In the genomic region with DNA sequence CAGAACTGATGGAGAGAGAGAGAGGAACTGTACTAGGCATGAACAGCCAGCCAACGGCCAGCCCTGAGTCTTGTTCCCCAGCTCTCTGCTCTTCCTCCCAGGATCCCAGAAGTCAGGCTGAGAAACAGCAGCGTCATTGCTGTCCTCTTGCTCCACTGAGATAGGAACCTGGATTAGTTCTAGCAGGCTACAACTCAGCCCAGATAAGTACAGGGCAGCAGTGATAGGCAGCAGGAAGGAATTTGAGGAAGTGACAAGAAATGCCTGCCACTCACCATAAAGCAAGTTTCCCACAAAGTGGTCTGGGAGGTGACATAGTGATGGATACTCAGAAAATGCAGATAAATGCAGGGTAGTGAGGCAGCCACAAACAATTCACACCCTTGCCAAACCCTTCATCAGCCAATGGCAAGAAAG, we compare ENCODE assay signal across 15 mouse cellular contexts. TPM values are rescaled to one million over a fixed set of nuclear protein-coding genes. Genes with fewer than 3 reads are reported as not detected.
DNase-seq lines count a peak whose midpoint lies in the region; ATAC-seq and TF ChIP-seq lines count a peak whose summit lies in the region.
"Had no signal": no experiment of that assay in that cellular context is flagged by ENCODE, and none has a peak within 500 bp of the region (broad histone marks: within the 10 kb centered on the region; RNA-seq: fewer than 3 reads in every experiment).

No protein-coding gene starts in this region.

- peaks cover 28% of the 10 kb centered on the region for H3K4me1 ChIP-seq in lung, embryonic 15.5 days
- H3K4me1 ChIP-seq in lung, adult 2 months (ENCODE audit: control insufficient read depth, insufficient read depth, low read length): peaks cover 14% of the 10 kb centered on the region
- peaks cover 56% of the 10 kb centered on the region for H3K4me1 ChIP-seq in heart, embryonic 16.5 days (ENCODE audit: control insufficient read depth, insufficient read depth, low read length)
- H3K4me1 ChIP-seq in liver, embryonic 14.5 days (replicated peaks; ENCODE audit: control insufficient read depth in 2 of 2, insufficient read depth in 2 of 2, low read length in 1 of 2): peaks cover 0 to 27% of the 10 kb centered on the region in 2 experiments; a peak in 3 of 4 replicates
- H3K4me1 ChIP-seq in stomach, embryonic 16.5 days (ENCODE audit: control insufficient read depth, insufficient read depth, low read length): peaks cover 16% of the 10 kb centered on the region
- H3K4me1 ChIP-seq in hindbrain, embryonic 13.5 days (replicated peaks): peaks cover 49% of the 10 kb centered on the region

- H3K27ac ChIP-seq in lung, embryonic 15.5 days: peak overlapping the region; percentile 61
- H3K27ac ChIP-seq in heart, embryonic 16.5 days (ENCODE audit: low read length): peak overlapping the region; percentile 55
- H3K27ac ChIP-seq in liver, embryonic 14.5 days: no peak overlapping the region
- H3K27ac ChIP-seq in stomach, embryonic 16.5 days (ENCODE audit: low read length): peak overlapping the region; percentile 0; the same call in 1 of the 2 replicates
- H3K27ac ChIP-seq in hindbrain, embryonic 13.5 days: no peak overlapping the region
- H3K27ac ChIP-seq: hindbrain, embryonic 10.5 days; limb, embryonic 10.5 days; midbrain, embryonic 12.5 days had no signal

- ATAC-seq in lung, embryonic 15.5 days (ENCODE audit: borderline replicate concordance, extremely low read depth, low FRiP score, low TSS enrichment): no peak
- ATAC-seq in heart, embryonic 16.5 days (replicated peaks; ENCODE audit: extremely low read depth, insufficient read depth, low FRiP score): peak; percentile 39
- peak; percentile 64 for ATAC-seq in liver, embryonic 14.5 days (ENCODE audit: insufficient read depth)
- ATAC-seq in stomach, embryonic 16.5 days (ENCODE audit: insufficient read depth, low FRiP score): no peak
- ATAC-seq in hindbrain, embryonic 13.5 days (ENCODE audit: low FRiP score): no peak
- ATAC-seq: intestine, postnatal 0 days had no signal

- no peaks in the 10 kb centered on the region for H3K9me3 ChIP-seq in lung, embryonic 15.5 days
- no peaks in the 10 kb centered on the region for H3K9me3 ChIP-seq in heart, embryonic 16.5 days (replicated peaks; ENCODE audit: control insufficient read depth, low read length)
- H3K9me3 ChIP-seq in liver, embryonic 14.5 days (ENCODE audit: control insufficient read depth, low read length): no peaks in the 10 kb centered on the region
- no peaks in the 10 kb centered on the region for H3K9me3 ChIP-seq in stomach, embryonic 16.5 days (replicated peaks; ENCODE audit: control insufficient read depth, low read length)
- H3K9me3 ChIP-seq in hindbrain, embryonic 13.5 days: no peaks in the 10 kb centered on the region
- H3K9me3 ChIP-seq: hindbrain, embryonic 10.5 days; limb, embryonic 10.5 days; midbrain, embryonic 12.5 days had no signal

- H3K36me3 ChIP-seq in lung, embryonic 15.5 days: no peaks in the 10 kb centered on the region
- peaks cover 3% of the 10 kb centered on the region; the same call in 1 of the 2 replicates for H3K36me3 ChIP-seq in heart, embryonic 16.5 days (ENCODE audit: control insufficient read depth, insufficient read depth)
- H3K36me3 ChIP-seq in liver, embryonic 14.5 days (replicated peaks; ENCODE audit: control insufficient read depth, insufficient read depth, low read depth): no peaks in the 10 kb centered on the region
- peaks cover 14% of the 10 kb centered on the region for H3K36me3 ChIP-seq in stomach, embryonic 16.5 days (ENCODE audit: control insufficient read depth, insufficient read depth, low read length)
- peaks cover 14% of the 10 kb centered on the region for H3K36me3 ChIP-seq in hindbrain, embryonic 13.5 days
- H3K36me3 ChIP-seq: midbrain, embryonic 12.5 days had no signal

- no peak for TF ChIP-seq CTCF in lung, adult 2 months (IDR thresholded peaks at IDR 0.05; ENCODE audit: insufficient read depth, low read length)
- TF ChIP-seq CTCF in liver, embryonic 14.5 days (IDR thresholded peaks at IDR 0.05; ENCODE audit: low read depth): no peak

- no peak for DNase-seq in lung, adult 2 months
- peak in 1 of 3 experiments; percentile 6 for DNase-seq in liver, embryonic 14.5 days (ENCODE audit: low read depth in 3 of 3, low spot score in 3 of 3)
- DNase-seq in ovary, postnatal 36 days (ENCODE audit: low spot score): no peak
- DNase-seq: adrenal gland, postnatal 25 days; cerebellum, adult 11 months; kidney, postnatal 36 days; layer of hippocampus, postnatal 36 days had no signal

- no peaks in the 10 kb centered on the region for H3K27me3 ChIP-seq in lung, embryonic 15.5 days
- no peaks in the 10 kb centered on the region for H3K27me3 ChIP-seq in heart, embryonic 16.5 days (ENCODE audit: control insufficient read depth, insufficient read depth, low read length)
- H3K27me3 ChIP-seq in liver, embryonic 14.5 days (ENCODE audit: control insufficient read depth, insufficient read depth, low read length): no peaks in the 10 kb centered on the region
- H3K27me3 ChIP-seq in stomach, embryonic 16.5 days (ENCODE audit: control insufficient read depth, insufficient read depth, low read length): no peaks in the 10 kb centered on the region
- no peaks in the 10 kb centered on the region for H3K27me3 ChIP-seq in hindbrain, embryonic 13.5 days
- H3K27me3 ChIP-seq: midbrain, embryonic 12.5 days had no signal

- no peak for TF ChIP-seq POLR2A in lung, adult 2 months (IDR thresholded peaks at IDR 0.05; ENCODE audit: borderline replicate concordance, extremely low read depth, low read depth, low read length)

- no peak for TF ChIP-seq EP300 in liver, embryonic 14.5 days (IDR thresholded peaks at IDR 0.05; ENCODE audit: low read depth)

- no peak overlapping the region for H3K4me3 ChIP-seq in lung, embryonic 15.5 days
- no peak overlapping the region for H3K4me3 ChIP-seq in lung, adult 2 months (replicated peaks; ENCODE audit: extremely low read depth, low read depth, low read length)
- H3K4me3 ChIP-seq in heart, embryonic 16.5 days (ENCODE audit: low read length): no peak overlapping the region
- H3K4me3 ChIP-seq in liver, embryonic 14.5 days (ENCODE audit: insufficient read depth in 1 of 2, low read depth in 2 of 2, low read length in 2 of 2): no peak overlapping the region
- no peak overlapping the region for H3K4me3 ChIP-seq in stomach, embryonic 16.5 days (replicated peaks; ENCODE audit: low read length)
- H3K4me3 ChIP-seq in hindbrain, embryonic 13.5 days: no peak overlapping the region
- H3K4me3 ChIP-seq: hindbrain, embryonic 10.5 days; limb, embryonic 10.5 days; midbrain, embryonic 12.5 days had no signal

- WGBS in lung, embryonic 15.5 days: 60% methylated on average over 2 of the region's 2 CpGs
- WGBS in lung, adult 2 months: 22% methylated on average over 2 of the region's 2 CpGs
- 14% methylated on average over 2 of the region's 2 CpGs for WGBS in heart, embryonic 16.5 days
- WGBS in liver, embryonic 14.5 days (ENCODE audit: insufficient replicate concordance): 3% methylated on average over 2 of the region's 2 CpGs
- 64% methylated on average over 2 of the region's 2 CpGs for WGBS in stomach, embryonic 16.5 days
- WGBS in hindbrain, embryonic 13.5 days: 78% methylated on average over 2 of the region's 2 CpGs

- H3K9ac ChIP-seq in lung, embryonic 15.5 days: no peak overlapping the region
- no peak overlapping the region for H3K9ac ChIP-seq in heart, embryonic 16.5 days (ENCODE audit: low read length)
- no peak overlapping the region for H3K9ac ChIP-seq in liver, embryonic 14.5 days (replicated peaks)
- H3K9ac ChIP-seq in stomach, embryonic 16.5 days (ENCODE audit: low read length): no peak overlapping the region
- no peak overlapping the region for H3K9ac ChIP-seq in hindbrain, embryonic 13.5 days
- H3K9ac ChIP-seq: midbrain, embryonic 12.5 days had no signal

- H3K4me2 ChIP-seq in lung, embryonic 15.5 days: no peak overlapping the region
- H3K4me2 ChIP-seq in heart, embryonic 16.5 days (ENCODE audit: low read depth, low read length): peak overlapping the region; percentile 13; the same call in 1 of the 2 replicates
- no peak overlapping the region for H3K4me2 ChIP-seq in liver, embryonic 14.5 days (ENCODE audit: low read depth)
- H3K4me2 ChIP-seq in stomach, embryonic 16.5 days (ENCODE audit: low read depth, low read length): no peak overlapping the region
- no peak overlapping the region for H3K4me2 ChIP-seq in hindbrain, embryonic 13.5 days
- H3K4me2 ChIP-seq: midbrain, embryonic 12.5 days had no signal

RNA-seq across cellular contexts. Expression of gene Meis1, which starts 48.9 kb away (rescaled TPM):
- polyA plus RNA-seq in lung, embryonic 15.5 days (2015; fragmentation: Nextera tagmentation; extraction: Ambion mirVana): 112 and 116 TPM in 2 replicates
- polyA plus RNA-seq in lung, adult 2 months (2012; rRNA removed): 26.0 and 31.3 TPM in 2 replicates
- polyA plus RNA-seq in heart, embryonic 16.5 days (2015; fragmentation: Nextera tagmentation; extraction: Ambion mirVana): 59.8 and 61.6 TPM in 2 replicates
- polyA plus RNA-seq in liver, embryonic 14.5 days (2012; rRNA removed): 4.8 and 6.2 TPM in 2 replicates
- 5.6 and 5.8 TPM in 2 replicates for polyA plus RNA-seq in liver, embryonic 14.5 days (2014; fragmentation: Nextera tagmentation; extraction: Ambion mirVana)
- polyA plus RNA-seq in stomach, embryonic 16.5 days (2015; fragmentation: Nextera tagmentation; extraction: Ambion mirVana): 143 and 153 TPM in 2 replicates
- polyA plus RNA-seq in hindbrain, embryonic 13.5 days (2015; fragmentation: Nextera tagmentation; extraction: Ambion mirVana): 211 and 212 TPM in 2 replicates

Comparison
In these comparisons a context has a peak if more than half of its experiments do, and no peak if none do; other contexts are left out.
1. ATAC-seq: peak in heart, embryonic 16.5 days (single experiment) and liver, embryonic 14.5 days (single experiment); none in lung, embryonic 15.5 days (single experiment), stomach, embryonic 16.5 days (single experiment) and hindbrain, embryonic 13.5 days (single experiment).
2. H3K27ac ChIP-seq: peak in lung, embryonic 15.5 days (single experiment), heart, embryonic 16.5 days (single experiment) and stomach, embryonic 16.5 days (single experiment); none in liver, embryonic 14.5 days (single experiment) and hindbrain, embryonic 13.5 days (single experiment).